Mouse (Mus musculus) B cell, adult 67 days (primary cell): ENCODE data around the gene Gm21738. TPM values are rescaled to one million over a fixed set of nuclear protein-coding genes. Genes with fewer than 3 reads are reported as not detected.

ENCODE experiments used
- total RNA-seq, 2 experiments: library from RNA; stranded (reverse); gene quantifications; 4 replicates each; pipeline ENCODE4 v1.2.4; 2023

The Gm21738 gene
- total RNA-seq, result 1 to 10 TPM in 1 of 2 experiments, not detected in 1; 2.3 TPM

DNA sequence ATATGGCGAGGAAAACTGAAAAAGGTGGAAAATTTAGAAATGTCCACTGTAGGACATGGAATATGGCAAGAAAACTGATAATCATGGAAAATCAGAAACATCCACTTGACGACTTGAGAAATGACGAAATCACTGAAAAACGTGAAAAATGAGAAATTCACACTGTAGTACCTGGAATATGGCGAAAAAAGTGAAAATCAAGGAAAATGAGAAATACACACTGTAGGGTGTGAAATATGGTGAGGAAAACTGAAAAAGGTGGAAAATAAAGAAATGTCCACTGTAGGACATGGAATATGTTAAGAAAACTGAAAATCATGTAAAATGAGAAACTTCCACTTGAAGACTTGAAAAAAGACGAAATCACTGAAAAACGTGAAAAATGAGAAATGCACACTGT lies at the start of gene Gm21738:
TSS of gene Gm21738 (minus strand) at position 101 of the 400 bp plus-strand sequence.

Other genes with a start within 250 kb of the Gm21738 start
- not detected for gene Gm2244, start 131.0 kb upstream of the Gm21738 start, total RNA-seq
- 1 to 10 TPM; 1.5 to 1.8 TPM for gene Gm2237, start 166.2 kb upstream of the Gm21738 start, total RNA-seq
- not detected for gene Gm5458, start 183.7 kb upstream of the Gm21738 start, total RNA-seq